Mouse (Mus musculus): ENCODE results near the gene Ndufa9. TPM values are rescaled to one million over a fixed set of nuclear protein-coding genes. Genes with fewer than 3 reads are reported as not detected.

Gene Ndufa9
- total RNA-seq (2021): 100 to 1,000 TPM; 283 to 396 TPM
- long read RNA-seq, experiment 1, transcript Ndufa9-203 (11 exons, 1,445 nt): major isoform, 261 of 279 reads
- long read RNA-seq, experiment 1, partial matches to known transcripts: 14 of 279 reads
- long read RNA-seq, experiment 1, other reads (novel, unspliced or antisense): 4 of 279 reads
- long read RNA-seq, experiment 2, transcript Ndufa9-203 (11 exons, 1,445 nt): major isoform, 296 of 314 reads
- long read RNA-seq, experiment 2, partial matches to known transcripts: 12 of 314 reads
- long read RNA-seq, experiment 2, other reads (novel, unspliced or antisense): 6 of 314 reads

- intact Hi-C loops (cut with DNase I): loop anchor here (2.0 kb wide), 1 partner anchor 90 kb away; the partner anchor contains the start of genes D6Wsu163e and Rad51ap1
- TF ChIP-seq CTCF (IDR thresholded peaks at IDR 0.05): no peak
- H3K4me3 ChIP-seq: peak within 1 kb of the TSS; percentile 91
- H3K27ac ChIP-seq: peak within 1 kb of the TSS; percentile 92
- peak; percentile 96 for DNase-seq
These were observed at the start of gene Ndufa9 for GRCm38 (mm10) chr6:126848712-126849704. Gene Ndufa9 (minus strand): TSS chr6:126849136.

- no peak overlapping the region for H3K4me3 ChIP-seq
- no peak for DNase-seq
- H3K27ac ChIP-seq: no peak overlapping the region
- intact Hi-C loops (cut with DNase I): no loop called here
- TF ChIP-seq CTCF (IDR thresholded peaks at IDR 0.05): no peak
These were observed 28.2 kb upstream of the Ndufa9 start for GRCm38 (mm10) chr6:126877118-126877517.

GRCm38 (mm10) chr6:126852881-126853280, 3.9 kb upstream of the Ndufa9 start, which contains the start of gene Akap3:
Gene Akap3 (plus strand): TSS chr6:126853098.
- H3K4me3 ChIP-seq: no peak within 1 kb of the TSS
- intact Hi-C loops (cut with DNase I): no loop called here
- DNase-seq: no peak
- no peak for TF ChIP-seq CTCF (IDR thresholded peaks at IDR 0.05)
- H3K27ac ChIP-seq: no peak within 1 kb of the TSS

GRCm38 (mm10) chr6:126836628-126837027, 12.3 kb downstream of the Ndufa9 start:
- intact Hi-C loops (cut with DNase I): no loop called here
- H3K27ac ChIP-seq: no peak overlapping the region
- no peak overlapping the region for H3K4me3 ChIP-seq
- no peak for DNase-seq
- no peak for TF ChIP-seq CTCF (IDR thresholded peaks at IDR 0.05)

- Histone ChIP-seq H3K4me3 (no peak overlapping the region), H3K27ac (no peak overlapping the region)
- TF ChIP-seq CTCF (IDR thresholded peaks at IDR 0.05): no peak
- intact Hi-C loops (cut with DNase I): no loop called here
- no peak for DNase-seq
These were observed 25.8 kb downstream of the Ndufa9 start for GRCm38 (mm10) chr6:126823087-126823486.

GRCm38 (mm10) chr6:126816338-126816737, 32.6 kb downstream of the Ndufa9 start:
- no peak for DNase-seq
- intact Hi-C loops (cut with DNase I): no loop called here

GRCm38 (mm10) chr6:126815206-126815750, 33.7 kb downstream of the Ndufa9 start:
- no peak overlapping the region for H3K4me3 ChIP-seq
- H3K27ac ChIP-seq: no peak overlapping the region
- intact Hi-C loops (cut with DNase I): no loop called here
- no peak for TF ChIP-seq CTCF (IDR thresholded peaks at IDR 0.05)
- DNase-seq: no peak

More at GRCm38 (mm10) chr6:126816338-126816737, 32.6 kb downstream of the Ndufa9 start:
- no peak for TF ChIP-seq CTCF (IDR thresholded peaks at IDR 0.05)
- Histone ChIP-seq H3K4me3 (no peak overlapping the region), H3K27ac (no peak overlapping the region)

- no peak overlapping the region for H3K27ac ChIP-seq
- intact Hi-C loops (cut with DNase I): no loop called here
- H3K4me3 ChIP-seq: no peak overlapping the region
- DNase-seq: no peak
- TF ChIP-seq CTCF (IDR thresholded peaks at IDR 0.05): no peak
These were observed 37.5 kb downstream of the Ndufa9 start for GRCm38 (mm10) chr6:126811481-126811880.

GRCm38 (mm10) chr6:126808561-126808960, 40.4 kb downstream of the Ndufa9 start:
- DNase-seq: no peak
- no peak overlapping the region for H3K27ac ChIP-seq
- TF ChIP-seq CTCF (IDR thresholded peaks at IDR 0.05): no peak
- intact Hi-C loops (cut with DNase I): no loop called here
- H3K4me3 ChIP-seq: peak overlapping the region; percentile 36

GRCm38 (mm10) chr6:126808134-126808533, 40.8 kb downstream of the Ndufa9 start:
- Histone ChIP-seq H3K27ac (no peak overlapping the region), H3K4me3 (peak overlapping the region; percentile 36)
- no peak for TF ChIP-seq CTCF (IDR thresholded peaks at IDR 0.05)
- DNase-seq: no peak
- intact Hi-C loops (cut with DNase I): no loop called here

GRCm38 (mm10) chr6:126806783-126807182, 42.2 kb downstream of the Ndufa9 start:
- H3K27ac ChIP-seq: no peak overlapping the region
- no peak for DNase-seq
- TF ChIP-seq CTCF (IDR thresholded peaks at IDR 0.05): peak; percentile 35; the same call in 1 of the 2 replicates
- intact Hi-C loops (cut with DNase I): no loop called here
- H3K4me3 ChIP-seq: no peak overlapping the region

- Histone ChIP-seq H3K4me3 (no peak overlapping the region), H3K27ac (no peak overlapping the region)
- no peak for DNase-seq
- TF ChIP-seq CTCF (IDR thresholded peaks at IDR 0.05): no peak
- intact Hi-C loops (cut with DNase I): no loop called here
These were observed 46.0 kb downstream of the Ndufa9 start for GRCm38 (mm10) chr6:126802946-126803345.
